Mouse (Mus musculus) testis, adult 2 months (tissue): ENCODE measurements at regions not wholly inside any gene's neighbourhood (a gene's known extent, or its start where the extent isn't known, plus 50 kb on each side); places are given as distances from the start of the nearest gene placed in this dataset.

Experiments
- H3K27ac ChIP-seq: fragments of 200-500 bp; 2 replicates; pipeline ENCODE4 v1.5.1; 2012; ENCODE audit warnings: low read depth, low read length; ENCODE audit not compliant: control insufficient read depth, insufficient read depth
- H3K27me3 ChIP-seq: fragments of 200-500 bp; 2 replicates; pipeline ENCODE4 v1.6.1; 2012; ENCODE audit warnings: mild to moderate bottlenecking, low read length, moderate library complexity; ENCODE audit not compliant: control insufficient read depth, insufficient read depth
- H3K36me3 ChIP-seq: fragments of 200-500 bp; 2 replicates; pipeline ENCODE4 v1.6.1; 2012; ENCODE audit warnings: mild to moderate bottlenecking, low read length; ENCODE audit not compliant: control insufficient read depth, insufficient read depth
- H3K4me1 ChIP-seq: fragments of 200-500 bp; 2 replicates; pipeline ENCODE4 v1.6.1; 2012; ENCODE audit warnings: low read length; ENCODE audit not compliant: control insufficient read depth, insufficient read depth
- H3K4me3 ChIP-seq: fragments of 200-500 bp; 2 replicates; pipeline ENCODE4 v1.5.1; 2012; ENCODE audit warnings: low read depth, mild to moderate bottlenecking, low read length, moderate library complexity, mixed read lengths; ENCODE audit not compliant: control insufficient read depth
- CTCF ChIP-seq: fragments of 200-500 bp; IDR thresholded peaks from 2 replicates; pipeline ENCODE4 v1.5.1; 2012; ENCODE audit warnings: low read depth, mild to moderate bottlenecking, inconsistent platforms, low read length, moderate library complexity; ENCODE audit not compliant: control insufficient read depth, insufficient read depth, insufficient replicate concordance
- POLR2A ChIP-seq: fragments of 200-500 bp; IDR thresholded peaks from 2 replicates; pipeline ENCODE4 v1.6.1; 2012; ENCODE audit warnings: low read depth, mild to moderate bottlenecking, inconsistent platforms, low read length, moderate library complexity; ENCODE audit not compliant: control insufficient read depth

GRCm38 (mm10) chr8:24234981-24235380 lies 490.7 kb downstream of the Adam3 start:
- no peaks in the 10 kb centered on the region for H3K27me3 ChIP-seq
- H3K36me3 ChIP-seq: no peaks in the 10 kb centered on the region
- H3K4me3 ChIP-seq: no peak overlapping the region
- TF ChIP-seq CTCF: no peak
- no peak for TF ChIP-seq POLR2A
- H3K27ac ChIP-seq: no peak overlapping the region
- no peaks in the 10 kb centered on the region for H3K4me1 ChIP-seq

DNA sequence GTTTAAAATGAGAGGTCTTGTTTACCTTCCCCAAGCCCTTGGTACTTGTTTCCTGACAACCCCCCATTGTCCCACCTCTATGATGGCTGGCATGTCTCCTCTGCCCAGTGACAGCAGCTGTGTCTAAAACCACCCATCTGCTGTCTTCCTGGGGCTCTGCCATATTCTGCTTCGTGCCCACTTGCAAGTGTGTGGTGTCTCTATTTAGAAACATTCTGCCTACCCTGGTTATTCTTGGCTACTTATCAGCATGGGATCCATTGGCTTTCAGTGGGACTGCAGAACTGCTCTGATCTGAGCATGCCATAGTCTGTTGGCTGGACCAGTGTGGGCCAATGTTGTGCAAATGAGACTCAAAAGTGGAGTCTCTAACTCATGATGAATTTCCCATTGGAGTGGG lies 497.5 kb downstream of the Adam3 start:
- Histone ChIP-seq H3K4me3 (no peak overlapping the region), H3K36me3 (no peaks in the 10 kb centered on the region), H3K27ac (no peak overlapping the region), H3K4me1 (no peaks in the 10 kb centered on the region), H3K27me3 (no peaks in the 10 kb centered on the region)
- TF ChIP-seq POLR2A (no peak), CTCF (no peak)

- H3K27me3 ChIP-seq: no peaks in the 10 kb centered on the region
- H3K27ac ChIP-seq: no peak overlapping the region
- no peak for TF ChIP-seq POLR2A
- no peak for TF ChIP-seq CTCF
- H3K4me3 ChIP-seq: no peak overlapping the region
- H3K36me3 ChIP-seq: no peaks in the 10 kb centered on the region
- no peaks in the 10 kb centered on the region for H3K4me1 ChIP-seq
These were observed 498.1 kb downstream of the Adam3 start for GRCm38 (mm10) chr8:24227331-24228072.

- no peak overlapping the region for H3K4me3 ChIP-seq
- no peaks in the 10 kb centered on the region for H3K27me3 ChIP-seq
- H3K36me3 ChIP-seq: no peaks in the 10 kb centered on the region
- TF ChIP-seq CTCF (no peak), POLR2A (no peak)
- H3K27ac ChIP-seq: no peak overlapping the region
- no peaks in the 10 kb centered on the region for H3K4me1 ChIP-seq
These were observed 505.4 kb downstream of the Adam3 start for GRCm38 (mm10) chr8:24220222-24220621.

- TF ChIP-seq POLR2A (no peak), CTCF (no peak)
- H3K4me3 ChIP-seq: no peak overlapping the region
- H3K27me3 ChIP-seq: no peaks in the 10 kb centered on the region
- H3K27ac ChIP-seq: no peak overlapping the region
- no peaks in the 10 kb centered on the region for H3K36me3 ChIP-seq
- H3K4me1 ChIP-seq: no peaks in the 10 kb centered on the region
These were observed 509.0 kb downstream of the Adam3 start for GRCm38 (mm10) chr8:24216655-24217054.

- Histone ChIP-seq H3K36me3 (no peaks in the 10 kb centered on the region), H3K27me3 (no peaks in the 10 kb centered on the region), H3K27ac (no peak overlapping the region), H3K4me3 (no peak overlapping the region), H3K4me1 (no peaks in the 10 kb centered on the region)
- TF ChIP-seq CTCF (no peak), POLR2A (no peak)
These were observed 510.0 kb downstream of the Adam3 start for GRCm38 (mm10) chr8:24215510-24216138.

GRCm38 (mm10) chr8:24214315-24214714 lies 511.3 kb downstream of the Adam3 start:
- no peaks in the 10 kb centered on the region for H3K4me1 ChIP-seq
- no peaks in the 10 kb centered on the region for H3K27me3 ChIP-seq
- TF ChIP-seq POLR2A (no peak), CTCF (no peak)
- H3K36me3 ChIP-seq: no peaks in the 10 kb centered on the region
- no peak overlapping the region for H3K27ac ChIP-seq
- no peak overlapping the region for H3K4me3 ChIP-seq
